Mouse (Mus musculus): ENCODE measurements around the gene Poc5. TPM values are rescaled to one million over a fixed set of nuclear protein-coding genes. Genes with fewer than 3 reads are reported as not detected.

Poc5 gene
- total RNA-seq, 1 experiment from 2014 or later = 14.8 TPM

DNA sequence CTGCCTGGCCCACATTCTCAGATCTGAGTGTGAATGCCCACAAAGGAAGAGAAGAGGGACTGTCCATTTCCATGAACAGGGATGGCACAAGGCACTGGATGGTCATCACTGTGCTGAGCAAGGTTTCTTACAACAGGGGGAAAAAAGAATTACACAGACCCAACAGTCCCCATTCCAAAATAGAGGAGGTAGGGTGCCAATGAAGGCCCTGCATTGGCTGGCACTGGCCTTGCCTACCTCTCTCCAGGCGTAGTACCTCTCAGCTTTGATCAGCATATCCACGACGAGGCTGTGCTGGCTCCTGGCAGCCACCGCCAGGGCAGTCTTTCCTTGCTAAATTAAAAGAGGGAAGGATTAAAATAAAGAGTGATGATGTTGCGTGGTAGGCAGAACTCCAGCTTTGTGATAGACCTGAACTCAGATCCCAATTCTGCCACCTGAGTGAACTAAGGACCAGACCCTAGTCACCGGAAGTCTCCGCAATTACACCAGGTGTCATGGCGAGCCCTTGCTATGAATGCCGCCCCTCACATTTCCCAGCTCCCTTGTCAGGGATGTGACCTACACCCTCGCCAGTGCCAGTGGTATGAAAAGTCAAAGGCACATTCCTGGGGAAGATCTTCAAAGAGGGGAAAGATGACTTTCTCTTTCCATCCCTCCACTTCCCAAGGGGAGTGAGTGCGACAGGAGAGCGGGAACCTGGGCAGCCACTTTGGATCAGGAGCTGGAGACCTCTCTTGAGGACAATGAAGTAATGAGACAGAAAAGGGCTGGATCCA, 36.6 kb downstream of the Poc5 start:
- ATAC-seq (replicated peaks in 1 of 2; ENCODE audit: insufficient read depth in 1 of 2, low FRiP score in 2 of 2, low TSS enrichment in 1 of 2, low read depth in 1 of 2, poor library complexity in 2 of 2, severe bottlenecking in 2 of 2) = no peak

DNA sequence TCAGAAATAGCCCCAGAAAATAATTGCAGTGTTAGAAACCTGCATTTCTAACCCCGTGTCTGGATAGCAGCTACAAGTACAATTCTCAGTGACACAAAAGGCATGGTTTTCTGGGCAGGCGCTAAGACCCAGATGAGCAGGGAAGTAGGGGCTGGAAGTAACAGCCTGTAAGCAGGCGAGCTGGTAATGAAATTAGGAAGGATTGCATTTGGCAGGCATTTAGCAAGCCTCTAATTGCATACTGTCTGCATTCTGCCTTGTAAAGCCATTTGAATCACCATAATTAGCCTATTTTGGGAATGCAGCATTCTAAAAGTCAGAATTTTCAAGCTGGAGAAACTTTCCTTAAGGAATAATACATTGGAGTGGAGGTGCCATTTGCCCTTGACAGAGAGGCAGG, 38.0 kb downstream of the Poc5 start:
- ATAC-seq (replicated peaks in 1 of 2; ENCODE audit: insufficient read depth in 1 of 2, low FRiP score in 2 of 2, low TSS enrichment in 1 of 2, low read depth in 1 of 2, poor library complexity in 2 of 2, severe bottlenecking in 2 of 2) = no peak

DNA sequence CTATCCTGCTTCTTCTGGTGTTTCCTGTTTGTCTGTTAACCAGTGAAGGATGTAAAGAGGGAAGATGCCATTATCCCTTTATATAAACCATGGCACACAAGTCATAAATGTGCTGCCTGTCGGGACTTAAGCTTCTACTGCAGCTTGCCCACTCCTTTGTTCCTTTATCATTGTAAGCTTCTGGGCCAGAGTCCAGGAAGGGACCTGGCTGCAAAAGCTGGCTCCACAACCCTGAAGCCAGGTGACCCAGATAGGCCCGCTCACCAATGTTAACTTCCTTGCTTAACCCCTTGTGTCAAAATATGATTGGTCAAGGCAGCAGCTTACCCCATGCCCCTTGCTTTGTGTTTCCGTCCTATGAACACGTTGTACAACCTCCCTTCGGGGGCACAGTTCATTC, 40.4 kb downstream of the Poc5 start:
- ATAC-seq (replicated peaks in 1 of 2; ENCODE audit: insufficient read depth in 1 of 2, low FRiP score in 2 of 2, low TSS enrichment in 1 of 2, low read depth in 1 of 2, poor library complexity in 2 of 2, severe bottlenecking in 2 of 2) = no peak

DNA sequence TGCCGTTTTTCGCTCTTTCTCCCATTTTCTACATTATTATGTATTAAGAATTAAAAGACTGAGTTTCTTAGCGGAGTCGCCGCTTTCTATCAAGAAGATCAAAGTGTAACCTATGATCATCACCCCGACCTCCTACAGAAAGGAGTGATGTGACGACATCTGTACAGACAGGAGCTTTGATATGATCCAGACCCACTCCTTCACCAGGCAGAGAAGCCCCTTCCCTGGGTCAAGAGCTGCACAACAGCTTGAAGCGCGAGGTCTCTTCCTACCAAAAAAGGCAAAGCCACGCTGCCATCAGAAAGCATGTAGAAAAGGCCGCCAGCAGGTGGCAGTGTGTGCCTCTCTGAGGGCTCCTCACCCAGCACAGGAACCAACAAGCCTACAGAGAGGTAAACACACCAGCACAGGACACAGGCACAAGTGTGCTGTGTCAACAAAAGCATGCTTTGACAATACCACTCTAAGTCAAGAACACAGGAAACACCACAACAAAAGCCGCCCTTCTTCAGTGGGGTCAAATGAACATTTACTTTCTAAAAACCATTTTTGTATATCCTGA, 43.6 kb downstream of the Poc5 start:
- ATAC-seq (replicated peaks in 1 of 2; ENCODE audit: insufficient read depth in 1 of 2, low FRiP score in 2 of 2, low TSS enrichment in 1 of 2, low read depth in 1 of 2, poor library complexity in 2 of 2, severe bottlenecking in 2 of 2) = peak; percentile 68 to 70; a peak in 3 of 4 replicates

DNA sequence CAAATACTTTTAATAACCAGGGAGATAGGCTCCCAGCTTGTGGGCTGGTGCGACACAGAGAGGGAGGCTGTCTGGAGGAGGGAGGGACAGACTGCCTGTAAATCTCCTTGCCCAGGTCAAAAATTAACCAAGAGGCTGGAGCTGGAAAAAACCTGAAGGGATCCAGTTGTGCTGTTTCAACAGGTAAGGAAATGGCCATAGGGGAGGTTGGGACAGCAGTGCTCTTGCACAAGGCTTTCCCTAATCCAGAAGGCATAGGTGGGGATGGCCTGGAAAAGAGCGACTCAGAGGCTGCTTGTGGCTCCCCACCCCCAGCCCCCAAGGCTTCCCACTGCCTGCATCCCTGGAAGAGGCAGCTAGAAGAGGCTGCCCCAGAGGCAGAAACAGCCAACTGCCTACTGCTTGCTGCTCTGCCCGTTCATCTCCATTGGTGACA, 44.3 kb downstream of the Poc5 start:
- ATAC-seq (replicated peaks in 1 of 2; ENCODE audit: insufficient read depth in 1 of 2, low FRiP score in 2 of 2, low TSS enrichment in 1 of 2, low read depth in 1 of 2, poor library complexity in 2 of 2, severe bottlenecking in 2 of 2) = no peak

DNA sequence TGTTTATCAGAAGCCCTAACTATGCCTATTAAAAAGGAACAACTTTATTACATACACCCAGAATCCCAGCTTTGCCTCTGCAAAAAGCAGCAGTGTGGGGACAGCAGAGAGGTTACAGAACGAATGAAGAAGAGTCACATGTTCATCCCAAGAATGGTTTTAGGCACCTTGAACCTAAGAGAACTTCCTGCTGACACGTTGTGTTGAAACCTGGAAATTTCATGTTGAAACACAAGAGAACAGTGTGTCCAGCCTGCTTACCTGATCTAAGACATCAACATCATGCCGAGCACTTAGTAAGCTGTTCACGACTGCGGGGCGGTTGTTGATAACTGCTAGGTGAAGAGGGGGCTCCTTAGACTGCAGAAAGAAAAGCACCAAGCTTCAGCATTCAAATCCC, 44.9 kb downstream of the Poc5 start:
- ATAC-seq (replicated peaks in 1 of 2; ENCODE audit: insufficient read depth in 1 of 2, low FRiP score in 2 of 2, low TSS enrichment in 1 of 2, low read depth in 1 of 2, poor library complexity in 2 of 2, severe bottlenecking in 2 of 2) = no peak

DNA sequence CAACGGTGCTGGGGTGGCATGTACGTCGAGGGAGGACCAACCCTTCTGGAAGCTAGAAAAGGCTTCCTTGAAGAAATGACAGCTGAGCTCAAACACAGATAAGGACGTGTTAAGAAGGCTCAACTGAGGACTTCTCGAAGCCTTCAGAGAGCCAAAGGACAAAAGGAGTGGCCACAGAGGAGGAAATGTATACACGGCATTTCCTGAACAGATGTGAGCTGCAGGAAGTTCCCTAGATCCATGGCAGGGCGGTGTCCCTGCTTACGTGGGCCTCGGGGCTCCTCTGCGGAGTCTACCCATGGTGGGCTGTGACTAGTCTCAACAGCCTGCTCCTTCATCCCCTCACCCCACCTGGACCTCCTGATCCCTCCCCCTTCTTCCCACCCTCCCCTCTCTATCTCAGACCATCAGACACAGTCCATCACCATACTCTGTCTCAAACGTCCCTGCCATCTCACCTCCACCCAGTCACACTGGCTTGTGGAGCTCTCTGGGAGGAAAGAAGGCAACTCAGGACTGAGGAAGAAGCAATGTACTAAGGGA, 45.6 kb downstream of the Poc5 start:
- peak; percentile 61 to 63; a peak in 3 of 4 replicates for ATAC-seq (replicated peaks in 1 of 2; ENCODE audit: insufficient read depth in 1 of 2, low FRiP score in 2 of 2, low TSS enrichment in 1 of 2, low read depth in 1 of 2, poor library complexity in 2 of 2, severe bottlenecking in 2 of 2)

DNA sequence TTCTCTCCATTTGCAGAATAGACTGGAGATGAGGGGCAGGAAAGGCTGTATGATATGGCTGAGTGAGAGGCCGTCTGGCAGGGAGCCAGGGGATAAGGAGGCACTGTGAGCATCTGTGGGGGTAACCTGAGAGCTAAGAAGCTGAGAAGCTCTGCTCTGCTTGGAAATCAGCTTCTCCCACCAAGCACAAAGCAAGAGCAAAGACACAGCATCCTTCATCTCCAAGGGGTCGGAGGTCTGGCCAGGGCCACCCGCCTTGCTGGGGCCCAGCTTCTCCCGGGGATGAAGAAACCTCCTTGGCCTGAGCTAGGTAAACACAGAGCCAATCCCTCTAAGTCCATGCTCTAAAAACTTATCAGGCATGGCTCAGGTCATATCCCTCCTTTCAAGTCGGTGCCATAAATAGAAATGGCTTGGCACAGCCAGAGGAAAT, 46.8 kb downstream of the Poc5 start:
- no peak for ATAC-seq (replicated peaks in 1 of 2; ENCODE audit: insufficient read depth in 1 of 2, low FRiP score in 2 of 2, low TSS enrichment in 1 of 2, low read depth in 1 of 2, poor library complexity in 2 of 2, severe bottlenecking in 2 of 2)

DNA sequence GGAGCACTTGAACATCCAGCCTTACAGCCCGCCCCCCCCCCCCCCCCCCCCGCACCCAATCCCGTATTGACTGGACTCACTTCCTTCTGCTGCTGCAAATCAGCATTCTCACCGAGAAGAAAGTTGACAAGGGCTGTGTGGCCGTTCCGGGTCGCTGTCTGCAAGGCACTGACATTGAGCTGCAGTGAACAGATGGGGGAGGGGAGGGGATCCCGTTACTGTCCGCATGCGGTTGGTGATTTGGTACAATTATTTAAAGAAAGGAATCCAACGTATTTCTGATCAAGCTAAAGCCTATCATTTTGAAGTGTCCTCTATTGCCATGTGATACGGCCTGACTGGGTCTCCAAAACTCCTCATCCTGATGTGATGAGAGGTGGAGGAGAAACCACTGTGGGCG, 47.7 kb downstream of the Poc5 start:
- no peak for ATAC-seq (replicated peaks in 1 of 2; ENCODE audit: insufficient read depth in 1 of 2, low FRiP score in 2 of 2, low TSS enrichment in 1 of 2, low read depth in 1 of 2, poor library complexity in 2 of 2, severe bottlenecking in 2 of 2)

DNA sequence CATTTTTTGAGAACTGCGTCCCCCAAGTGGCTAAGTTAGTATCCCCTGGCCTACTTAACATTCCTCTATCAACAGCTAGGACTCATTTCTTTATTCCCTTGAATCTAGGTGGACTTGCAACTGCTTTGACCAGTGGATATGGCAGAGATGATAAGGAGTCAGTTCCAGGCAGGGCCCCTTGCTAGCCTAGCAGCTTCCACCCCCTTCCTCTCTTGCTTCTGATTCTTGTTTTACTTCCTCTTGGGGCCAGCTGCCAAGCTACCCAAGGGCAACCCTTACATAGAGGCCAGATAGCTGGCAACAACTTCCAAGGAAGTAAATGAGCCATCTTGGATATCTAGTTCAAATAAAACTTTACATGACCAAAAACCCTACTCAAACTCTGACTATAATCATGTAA, 48.8 kb downstream of the Poc5 start:
- ATAC-seq (replicated peaks in 1 of 2; ENCODE audit: insufficient read depth in 1 of 2, low FRiP score in 2 of 2, low TSS enrichment in 1 of 2, low read depth in 1 of 2, poor library complexity in 2 of 2, severe bottlenecking in 2 of 2) = no peak

DNA sequence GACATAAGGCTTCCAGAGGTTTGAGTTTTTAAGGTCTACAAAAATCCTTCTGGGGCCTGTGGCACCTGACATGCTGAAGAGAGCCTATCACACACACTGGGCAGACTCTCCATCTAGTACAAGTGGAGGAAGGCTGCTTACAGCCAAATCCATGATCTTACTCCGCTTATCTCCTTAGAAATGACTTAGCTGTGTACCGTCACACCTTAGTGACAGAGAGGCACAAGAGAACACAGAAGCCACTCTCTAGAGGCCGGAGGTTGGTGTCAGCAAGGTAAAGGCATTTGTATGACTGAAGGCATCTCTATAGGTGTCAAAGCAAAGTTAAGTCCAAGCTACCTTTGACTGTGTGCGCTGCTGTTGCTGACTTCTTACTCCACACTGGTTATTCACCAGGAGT, 52.3 kb downstream of the Poc5 start:
- no peak for ATAC-seq (replicated peaks in 1 of 2; ENCODE audit: insufficient read depth in 1 of 2, low FRiP score in 2 of 2, low TSS enrichment in 1 of 2, low read depth in 1 of 2, poor library complexity in 2 of 2, severe bottlenecking in 2 of 2)

DNA sequence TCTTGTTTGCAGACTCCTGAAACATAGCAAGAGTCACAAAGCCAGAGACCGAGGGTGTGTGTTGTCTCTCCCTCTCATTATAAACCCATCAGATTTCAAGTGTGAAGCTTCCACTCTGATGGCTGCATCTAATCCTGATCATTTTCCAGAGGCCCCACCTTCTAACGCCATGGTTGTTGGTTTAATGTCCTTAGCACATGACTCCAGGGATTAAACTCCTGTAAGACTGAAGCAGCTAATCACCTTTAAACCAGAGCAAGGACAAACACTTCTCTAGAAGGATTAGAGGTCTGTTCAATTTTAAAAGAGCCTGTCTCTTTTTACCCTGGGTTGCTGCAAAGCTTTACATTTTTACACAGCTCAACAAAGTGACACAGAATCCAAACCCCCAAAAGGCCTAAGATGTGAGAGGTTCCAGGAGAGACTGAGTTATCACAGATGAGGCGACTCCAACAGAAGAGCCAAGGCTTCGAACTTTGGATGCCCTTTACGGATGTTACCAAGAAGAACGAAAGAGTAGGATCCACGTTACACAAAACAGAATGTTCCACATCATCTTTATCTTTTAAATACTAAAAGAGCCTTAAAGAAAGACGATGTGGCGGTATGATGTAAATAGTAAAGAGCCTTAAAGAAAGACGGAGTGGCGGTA, 62.2 kb downstream of the Poc5 start:
- no peak for ATAC-seq (replicated peaks in 1 of 2; ENCODE audit: insufficient read depth in 1 of 2, low FRiP score in 2 of 2, low TSS enrichment in 1 of 2, low read depth in 1 of 2, poor library complexity in 2 of 2, severe bottlenecking in 2 of 2)

DNA sequence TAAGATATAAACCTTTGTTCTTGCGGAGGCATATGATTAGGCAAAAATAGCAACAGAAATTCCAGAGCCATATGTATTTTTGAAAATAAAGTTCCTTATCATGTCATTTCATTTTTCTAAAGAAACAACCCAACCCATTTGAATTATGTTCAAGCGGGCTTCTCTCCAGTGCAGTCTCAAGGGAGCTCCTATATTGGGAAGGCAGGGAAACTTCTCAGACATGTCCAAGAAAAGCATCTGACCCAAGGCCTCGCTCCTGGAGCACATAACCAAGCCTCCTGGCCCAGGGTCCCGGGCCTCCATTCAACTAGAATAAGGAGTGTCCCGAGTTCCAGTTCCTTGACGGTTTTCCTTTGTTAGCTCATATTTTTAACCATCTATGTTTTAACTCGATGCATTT, 62.8 kb downstream of the Poc5 start:
- no peak for ATAC-seq (replicated peaks in 1 of 2; ENCODE audit: insufficient read depth in 1 of 2, low FRiP score in 2 of 2, low TSS enrichment in 1 of 2, low read depth in 1 of 2, poor library complexity in 2 of 2, severe bottlenecking in 2 of 2)

DNA sequence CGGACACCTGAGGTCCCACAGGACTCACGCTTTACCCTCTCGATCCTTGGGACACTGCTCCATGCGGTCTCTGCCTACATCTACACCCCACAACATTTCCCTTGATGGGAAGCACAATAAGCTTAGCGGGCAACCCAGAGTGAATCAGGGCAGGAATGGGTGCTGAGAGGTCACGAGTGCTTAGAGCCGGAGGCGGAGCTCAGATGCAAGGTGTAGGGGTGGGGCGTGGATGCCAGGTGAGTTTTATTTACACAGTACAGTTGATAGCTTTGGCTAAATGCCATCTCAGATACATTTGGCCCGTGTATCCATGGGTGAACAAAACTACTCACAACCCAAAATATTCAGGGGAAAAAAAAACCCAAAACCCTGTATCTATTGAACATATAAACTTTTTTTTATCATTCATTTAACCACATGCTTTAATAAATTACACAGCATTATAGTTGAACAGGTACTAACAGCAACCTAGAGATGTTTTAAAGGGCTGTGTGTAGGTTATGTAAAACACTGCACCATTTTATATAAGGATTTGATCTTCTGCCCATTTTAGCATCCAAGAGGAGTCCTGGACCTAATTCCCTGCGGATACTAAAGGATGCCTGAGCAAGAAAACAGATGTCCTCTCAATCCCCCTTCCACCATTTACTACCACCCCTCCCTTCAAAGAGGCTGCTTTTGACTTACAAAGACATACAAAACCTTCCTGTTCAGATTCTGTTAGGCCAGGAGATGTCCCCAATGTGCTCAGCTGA, 63.5 kb downstream of the Poc5 start:
- ATAC-seq (replicated peaks in 1 of 2; ENCODE audit: insufficient read depth in 1 of 2, low FRiP score in 2 of 2, low TSS enrichment in 1 of 2, low read depth in 1 of 2, poor library complexity in 2 of 2, severe bottlenecking in 2 of 2) = no peak

DNA sequence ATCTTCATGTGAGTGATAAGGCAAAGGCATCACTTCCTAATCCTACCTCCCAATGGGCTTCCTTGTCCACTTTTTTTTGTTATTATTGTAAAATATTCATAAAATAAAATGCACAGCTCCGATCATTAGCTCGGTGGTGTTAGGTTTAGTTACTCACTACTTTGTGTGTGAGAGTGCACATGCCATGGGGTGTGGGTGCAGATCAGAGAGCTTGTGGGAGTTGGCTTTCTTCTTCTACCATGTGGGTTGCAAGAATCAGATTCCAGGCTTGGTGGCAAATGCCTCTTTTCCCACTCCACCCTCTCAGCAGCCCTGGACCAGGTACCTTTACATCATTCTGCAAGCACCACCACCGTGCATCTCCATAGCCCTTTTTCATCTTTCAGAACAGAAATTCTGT, 64.5 kb downstream of the Poc5 start:
- no peak for ATAC-seq (replicated peaks in 1 of 2; ENCODE audit: insufficient read depth in 1 of 2, low FRiP score in 2 of 2, low TSS enrichment in 1 of 2, low read depth in 1 of 2, poor library complexity in 2 of 2, severe bottlenecking in 2 of 2)

DNA sequence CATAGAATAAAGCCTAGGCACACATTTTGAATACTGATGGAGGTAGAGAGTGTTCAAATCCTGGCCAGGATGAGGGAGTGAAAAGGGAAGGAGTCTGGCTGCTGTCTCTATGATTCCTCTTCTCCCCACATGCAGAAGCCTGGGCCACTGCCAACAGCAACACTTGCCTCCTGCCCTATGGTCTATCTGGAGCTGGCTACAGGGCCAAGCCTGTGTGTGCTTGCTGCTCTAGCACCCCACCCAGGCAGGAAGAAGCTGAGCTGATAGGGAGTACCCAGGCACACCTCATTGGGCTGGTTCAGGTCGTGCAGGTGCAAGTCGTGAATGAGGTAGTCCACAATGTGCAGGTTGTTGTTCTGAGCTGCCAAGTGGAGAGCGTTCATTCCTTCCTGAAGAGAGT, 66.2 kb downstream of the Poc5 start:
- no peak for ATAC-seq (replicated peaks in 1 of 2; ENCODE audit: insufficient read depth in 1 of 2, low FRiP score in 2 of 2, low TSS enrichment in 1 of 2, low read depth in 1 of 2, poor library complexity in 2 of 2, severe bottlenecking in 2 of 2)

DNA sequence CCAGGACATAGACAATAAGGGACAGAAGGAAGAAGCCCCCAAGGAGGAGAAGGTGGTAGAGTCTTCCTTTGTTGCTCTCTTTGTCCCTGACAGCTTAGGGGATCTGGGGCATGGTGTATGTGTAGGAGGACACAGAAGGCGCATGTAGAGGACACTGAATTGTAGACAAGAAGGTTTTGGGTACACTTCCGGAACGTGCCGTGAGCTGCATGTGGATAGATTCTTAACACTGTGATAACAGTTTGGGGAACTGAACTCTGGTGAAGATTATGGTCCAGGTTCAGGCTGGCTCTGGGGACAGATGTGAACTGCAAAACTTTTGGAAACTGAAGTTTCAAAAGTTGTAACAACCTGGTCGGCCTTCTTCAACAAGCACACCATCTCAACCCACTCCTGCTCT, 69.5 kb downstream of the Poc5 start:
- no peak for ATAC-seq (replicated peaks in 1 of 2; ENCODE audit: insufficient read depth in 1 of 2, low FRiP score in 2 of 2, low TSS enrichment in 1 of 2, low read depth in 1 of 2, poor library complexity in 2 of 2, severe bottlenecking in 2 of 2)

DNA sequence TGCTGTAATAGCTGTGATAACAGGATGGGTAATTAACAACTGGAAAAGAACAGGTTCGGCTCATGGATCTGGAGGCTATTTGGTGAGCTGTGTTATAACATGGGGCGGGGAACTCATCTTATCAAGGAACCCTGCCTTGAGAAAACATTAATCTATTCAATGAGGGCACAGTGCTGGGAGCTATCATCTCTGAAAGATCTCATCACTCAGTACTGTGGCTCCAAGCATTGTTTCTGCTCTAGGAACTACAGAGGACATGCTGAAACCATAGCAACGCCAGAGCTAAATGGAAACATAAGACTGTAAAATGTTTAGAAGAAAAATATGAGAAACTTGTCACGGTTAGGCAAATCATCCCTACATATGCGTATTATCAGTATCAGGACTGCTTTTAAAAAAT, 69.9 kb downstream of the Poc5 start:
- ATAC-seq (replicated peaks in 1 of 2; ENCODE audit: insufficient read depth in 1 of 2, low FRiP score in 2 of 2, low TSS enrichment in 1 of 2, low read depth in 1 of 2, poor library complexity in 2 of 2, severe bottlenecking in 2 of 2) = no peak
